Mouse (Mus musculus): ENCODE data around the gene Zfc3h1.

- TF ChIP-seq CTCF (IDR thresholded peaks at IDR 0.05; ENCODE audit: extremely low read depth, insufficient read length, insufficient replicate concordance, low read depth, low read length) (no peak), POLR2A (IDR thresholded peaks at IDR 0.05; ENCODE audit: low read depth, low read length) (0 out of 2 replicates have a peak, but pooled peaks have one; percentile 33)
Observed at GRCm38 (mm10) chr10:115383644-115384220, 1.0 kb upstream of the Zfc3h1 start.

Measured in small intestine, adult 2 months (tissue).